Mouse (Mus musculus) testis, adult 2 months (tissue): Measurements from ENCODE around the gene Hipk4. TPM values are rescaled to one million over a fixed set of nuclear protein-coding genes. Genes with fewer than 3 reads are reported as not detected.
"Not testable (repeated sequence)": the region's sequence is repeated elsewhere in the genome, so short reads cannot be mapped to it uniquely, and the experiment has no call there.

Experiments
- H3K27ac ChIP-seq: fragments of 200-500 bp; 2 replicates; pipeline ENCODE4 v1.5.1; 2012; ENCODE audit warnings: low read depth, low read length; ENCODE audit not compliant: control insufficient read depth, insufficient read depth
- H3K27me3 ChIP-seq: fragments of 200-500 bp; 2 replicates; pipeline ENCODE4 v1.6.1; 2012; ENCODE audit warnings: mild to moderate bottlenecking, low read length, moderate library complexity; ENCODE audit not compliant: control insufficient read depth, insufficient read depth
- H3K36me3 ChIP-seq: fragments of 200-500 bp; 2 replicates; pipeline ENCODE4 v1.6.1; 2012; ENCODE audit warnings: mild to moderate bottlenecking, low read length; ENCODE audit not compliant: control insufficient read depth, insufficient read depth
- H3K4me1 ChIP-seq: fragments of 200-500 bp; 2 replicates; pipeline ENCODE4 v1.6.1; 2012; ENCODE audit warnings: low read length; ENCODE audit not compliant: control insufficient read depth, insufficient read depth
- H3K4me3 ChIP-seq: fragments of 200-500 bp; 2 replicates; pipeline ENCODE4 v1.5.1; 2012; ENCODE audit warnings: low read depth, mild to moderate bottlenecking, low read length, moderate library complexity, mixed read lengths; ENCODE audit not compliant: control insufficient read depth
- CTCF ChIP-seq: fragments of 200-500 bp; IDR thresholded peaks from 2 replicates; pipeline ENCODE4 v1.5.1; 2012; ENCODE audit warnings: low read depth, mild to moderate bottlenecking, inconsistent platforms, low read length, moderate library complexity; ENCODE audit not compliant: control insufficient read depth, insufficient read depth, insufficient replicate concordance
- POLR2A ChIP-seq: fragments of 200-500 bp; IDR thresholded peaks from 2 replicates; pipeline ENCODE4 v1.6.1; 2012; ENCODE audit warnings: low read depth, mild to moderate bottlenecking, inconsistent platforms, low read length, moderate library complexity; ENCODE audit not compliant: control insufficient read depth
- polyA plus RNA-seq: library from polyadenylated mRNA; depleted of rRNA; stranded (reverse); fragments of >200 nt; gene quantifications from 2 replicates; pipeline ENCODE4 v1.2.3, GENCODE M21; 2012

Gene Hipk4
- polyA plus RNA-seq, 1 experiment, result 122 TPM

GRCm38 (mm10) chr7:27489270-27489869 is 33.7 kb upstream of the Hipk4 start:
- Histone ChIP-seq H3K36me3 (no peaks in the 10 kb centered on the region), H3K27ac (no peak overlapping the region), H3K4me1 (peaks cover 32% of the 10 kb centered on the region), H3K27me3 (no peaks in the 10 kb centered on the region), H3K4me3 (no peak overlapping the region)
- TF ChIP-seq POLR2A (no peak), CTCF (no peak)

DNA sequence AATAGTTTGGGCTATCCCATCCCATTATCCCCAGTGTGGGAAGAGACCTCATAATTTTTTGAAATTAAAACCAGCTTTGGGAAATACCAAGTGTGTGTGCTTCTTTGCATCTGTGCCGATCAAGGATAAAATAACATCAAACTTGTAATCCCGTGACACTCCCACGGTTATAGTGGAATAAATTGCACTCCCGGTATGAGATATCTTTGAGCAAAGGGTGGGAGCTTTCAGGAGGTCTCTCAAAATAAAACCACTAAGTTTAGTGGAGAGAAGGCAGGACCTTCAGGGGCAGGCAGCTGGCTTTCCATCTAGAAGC is 32.9 kb upstream of the Hipk4 start:
- H3K4me3 ChIP-seq, result peak overlapping the region; percentile 58
- no peak for TF ChIP-seq POLR2A
- no peak for TF ChIP-seq CTCF
- H3K27me3 ChIP-seq, result no peaks in the 10 kb centered on the region
- peaks cover 36% of the 10 kb centered on the region for H3K4me1 ChIP-seq
- peak overlapping the region; percentile 45 for H3K27ac ChIP-seq
- no peaks in the 10 kb centered on the region for H3K36me3 ChIP-seq

DNA sequence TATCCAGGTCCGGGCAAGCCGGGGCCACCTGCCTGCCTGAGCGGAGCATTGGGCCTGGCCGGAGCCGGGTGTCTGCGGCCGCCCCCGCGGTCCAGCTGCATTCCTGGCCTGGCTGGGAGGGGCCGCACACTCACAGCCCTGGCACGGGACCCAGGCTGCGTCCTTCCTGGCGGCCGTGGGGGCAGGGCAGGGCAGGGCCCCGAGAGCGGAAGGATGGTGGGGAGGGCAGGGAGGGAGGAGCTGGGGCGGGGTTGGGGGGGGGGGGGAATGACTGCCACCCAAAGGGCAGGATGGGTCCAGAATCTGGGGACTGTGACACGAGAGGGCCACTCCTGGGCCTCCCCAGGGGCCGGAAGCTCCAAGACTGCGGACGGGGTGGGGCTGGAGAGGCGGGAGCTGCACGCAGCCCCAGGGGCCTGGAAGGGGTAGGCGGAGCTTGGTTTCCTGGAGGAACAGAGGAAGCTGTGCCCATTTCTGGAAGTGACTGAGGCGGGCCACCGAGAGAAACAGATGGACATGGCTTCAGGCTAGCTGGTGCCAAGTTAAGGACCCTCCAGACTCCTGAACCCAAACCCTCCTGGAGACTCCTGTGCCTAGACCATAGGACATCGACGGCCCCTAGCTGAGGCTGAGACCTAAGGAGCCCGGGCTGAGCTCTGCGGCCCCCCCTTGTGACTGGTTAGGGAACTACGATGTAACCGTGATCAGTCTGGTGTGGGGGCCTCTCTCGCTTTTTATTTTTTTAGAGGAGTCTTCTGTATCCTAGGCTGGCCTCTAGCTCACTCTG is 32.3 kb upstream of the Hipk4 start:
- H3K27me3 ChIP-seq, result no peaks in the 10 kb centered on the region

DNA sequence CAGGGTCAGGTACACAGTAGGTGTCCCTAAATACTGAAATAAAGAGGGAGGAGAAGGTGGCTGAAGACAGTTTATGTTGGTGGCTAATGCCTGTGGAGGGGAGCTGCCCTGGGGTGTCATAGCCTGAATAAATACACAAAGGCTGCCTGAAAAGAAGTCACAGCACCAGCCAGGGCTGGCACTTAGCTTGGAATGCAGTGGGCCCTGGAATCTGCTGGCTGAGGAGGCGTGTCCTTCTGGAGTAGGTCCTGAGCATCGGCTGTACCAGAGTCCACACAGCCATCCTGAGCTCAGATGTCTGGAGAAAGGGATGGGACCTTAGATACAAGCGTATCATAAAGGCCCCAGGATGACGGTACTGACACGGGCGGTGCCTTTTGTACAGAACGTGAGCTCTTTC is 31.2 kb upstream of the Hipk4 start:
- Histone ChIP-seq H3K36me3 (no peaks in the 10 kb centered on the region), H3K27ac (no peak overlapping the region), H3K27me3 (no peaks in the 10 kb centered on the region), H3K4me3 (no peak overlapping the region), H3K4me1 (peaks cover 34% of the 10 kb centered on the region)
- TF ChIP-seq CTCF, result no peak

More for the DNA sequence above, 32.3 kb upstream of the Hipk4 start:
- peak overlapping the region; percentile 54 for H3K27ac ChIP-seq
- peaks cover 34% of the 10 kb centered on the region for H3K4me1 ChIP-seq
- peak overlapping the region; percentile 77 for H3K4me3 ChIP-seq
- TF ChIP-seq POLR2A, result peak; percentile 38; the same call in 1 of the 2 replicates
- TF ChIP-seq CTCF, result peak; percentile 49; the same call in 1 of the 2 replicates
- no peaks in the 10 kb centered on the region for H3K36me3 ChIP-seq

DNA sequence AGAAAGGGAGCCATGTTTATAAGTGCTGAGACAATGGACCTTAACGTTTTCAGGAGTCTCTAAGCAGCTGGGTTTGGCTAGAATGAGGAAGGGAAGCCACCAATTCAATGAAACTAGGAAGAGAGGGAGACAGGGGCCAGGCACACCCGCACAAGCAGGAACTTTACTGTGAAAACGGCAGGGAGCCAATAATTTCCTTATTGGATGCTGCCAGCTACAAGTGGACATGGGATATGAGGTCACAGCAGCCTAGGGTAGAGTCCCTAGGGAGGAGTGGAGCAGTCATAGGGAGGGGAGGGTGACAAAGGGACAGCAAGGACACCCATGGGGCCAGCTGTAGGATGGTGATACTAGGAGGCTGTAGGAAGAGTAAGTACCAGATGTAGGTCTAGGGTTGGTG is 30.0 kb upstream of the Hipk4 start:
- H3K4me3 ChIP-seq, result no peak overlapping the region
- peaks cover 27% of the 10 kb centered on the region for H3K4me1 ChIP-seq
- H3K36me3 ChIP-seq, result no peaks in the 10 kb centered on the region
- H3K27ac ChIP-seq, result no peak overlapping the region
- no peak for TF ChIP-seq CTCF
- TF ChIP-seq POLR2A, result no peak
- H3K27me3 ChIP-seq, result no peaks in the 10 kb centered on the region

- no peaks in the 10 kb centered on the region for H3K27me3 ChIP-seq
- H3K36me3 ChIP-seq, result no peaks in the 10 kb centered on the region
- TF ChIP-seq POLR2A (no peak), CTCF (no peak)
- H3K4me1 ChIP-seq, result peaks cover 26% of the 10 kb centered on the region
- H3K4me3 ChIP-seq, result no peak overlapping the region
- H3K27ac ChIP-seq, result no peak overlapping the region
These were observed 29.6 kb upstream of the Hipk4 start for GRCm38 (mm10) chr7:27493450-27493849.

GRCm38 (mm10) chr7:27494659-27495367 is 28.3 kb upstream of the Hipk4 start:
- not testable (repeated sequence) for H3K36me3 ChIP-seq, H3K4me3 ChIP-seq, H3K27ac ChIP-seq, H3K27me3 ChIP-seq
- peaks cover 16% of the 10 kb centered on the region for H3K4me1 ChIP-seq

GRCm38 (mm10) chr7:27499036-27499435 is 24.0 kb upstream of the Hipk4 start, which contains the start of gene Prx:
Prx (plus strand) TSS chr7:27499324.
- Histone ChIP-seq H3K4me1 (peaks cover 5% of the 10 kb centered on the region), H3K27ac (no peak within 1 kb of the TSS), H3K4me3 (no peak within 1 kb of the TSS), H3K27me3 (no peaks in the 10 kb centered on the region), H3K36me3 (no peaks in the 10 kb centered on the region)
- TF ChIP-seq CTCF, result no peak
- no peak for TF ChIP-seq POLR2A
